Mouse (Mus musculus): ENCODE results near the gene Olfr1262. TPM values are rescaled to one million over a fixed set of nuclear protein-coding genes. Genes with fewer than 3 reads are reported as not detected.

Gene Olfr1262
- not detected for total RNA-seq (2022)

- DNase-seq (ENCODE audit: low spot score in 2 of 2): no peak
Measured at GRCm38 (mm10) chr2:89999845-90000244, at the start of gene Olfr1262. TSS of gene Olfr1262 (plus strand) at chr2:90000145.

GRCm38 (mm10) chr2:89974184-89974583 lies 25.8 kb upstream of the Olfr1262 start, which contains the start of gene Olfr1260:
TSS of gene Olfr1260 (plus strand) at chr2:89974340.
- peak; percentile 12 to 15 for DNase-seq (ENCODE audit: low spot score in 2 of 2)

GRCm38 (mm10) chr2:89977709-89978108 lies 22.2 kb upstream of the Olfr1262 start:
- no peak for DNase-seq (ENCODE audit: low spot score in 2 of 2)

- DNase-seq (ENCODE audit: low spot score in 2 of 2): no peak
Measured at GRCm38 (mm10) chr2:89990921-89991320, 9.0 kb upstream of the Olfr1262 start, which contains the start of gene Olfr1261. TSS of gene Olfr1261 (plus strand) at chr2:89991221.

GRCm38 (mm10) chr2:90011831-90012230 lies 11.9 kb downstream of the Olfr1262 start, which contains the start of gene Olfr1263:
TSS of gene Olfr1263 (plus strand) at chr2:90012131.
- no peak for DNase-seq (ENCODE audit: low spot score in 2 of 2)

- DNase-seq (ENCODE audit: low spot score in 2 of 2): no peak
Measured at GRCm38 (mm10) chr2:90025477-90025876, 25.5 kb downstream of the Olfr1262 start, which contains the start of gene Olfr1264. TSS of gene Olfr1264 (minus strand) at chr2:90025577.

GRCm38 (mm10) chr2:90035037-90035436 lies 35.1 kb downstream of the Olfr1262 start, which contains the start of gene Olfr1265:
TSS of gene Olfr1265 (plus strand) at chr2:90035337.
- DNase-seq (ENCODE audit: low spot score in 2 of 2): no peak

Other genes starting within 250 kb of the Olfr1262 start
- not detected for gene Olfr1253, start 243.1 kb upstream of the Olfr1262 start, total RNA-seq (2022)
- not detected for gene Olfr1254, start 206.5 kb upstream of the Olfr1262 start, total RNA-seq (2022)
- not detected for gene Olfr1255, start 188.1 kb upstream of the Olfr1262 start, total RNA-seq (2022)
- gene Olfr1256, start 158.6 kb upstream of the Olfr1262 start, total RNA-seq (2022): not detected
- not detected for gene Olfr48, start 151.9 kb upstream of the Olfr1262 start, total RNA-seq (2022)
- not detected for gene Olfr1257, start 121.7 kb upstream of the Olfr1262 start, total RNA-seq (2022)
- not detected for gene Olfr1258, start 72.8 kb upstream of the Olfr1262 start, total RNA-seq (2022)
- gene Olfr1259, start 51.5 kb upstream of the Olfr1262 start, total RNA-seq (2022): not detected
- gene Olfr1260, start 25.8 kb upstream of the Olfr1262 start, total RNA-seq (2022): not detected
- not detected for gene Olfr1261, start 8.9 kb upstream of the Olfr1262 start, total RNA-seq (2022)
- gene Olfr1263, start 12.0 kb downstream of the Olfr1262 start, total RNA-seq (2022): not detected
- not detected for gene Olfr1264, start 25.4 kb downstream of the Olfr1262 start, total RNA-seq (2022)
- not detected for gene Olfr1265, start 35.2 kb downstream of the Olfr1262 start, total RNA-seq (2022)
- not detected for gene Olfr140, start 63.4 kb downstream of the Olfr1262 start, total RNA-seq (2022)
- gene Olfr1269, start 121.3 kb downstream of the Olfr1262 start, total RNA-seq (2022): not detected
- gene Olfr32, start 142.2 kb downstream of the Olfr1262 start, total RNA-seq (2022): not detected
- not detected for gene Olfr1270, start 152.9 kb downstream of the Olfr1262 start, total RNA-seq (2022)
- gene Olfr1506, start 224.3 kb downstream of the Olfr1262 start, total RNA-seq (2022): under 1 TPM in 1 of 4 experiments, not detected in 3; 0.25 TPM

All from layer of hippocampus, adult 8-10 months (tissue).